Mouse (Mus musculus): ENCODE measurements around the gene Lcn3.
"Not testable (repeated sequence)": the region's sequence is repeated elsewhere in the genome, so short reads cannot be mapped to it uniquely, and the experiment has no call there.

DNA sequence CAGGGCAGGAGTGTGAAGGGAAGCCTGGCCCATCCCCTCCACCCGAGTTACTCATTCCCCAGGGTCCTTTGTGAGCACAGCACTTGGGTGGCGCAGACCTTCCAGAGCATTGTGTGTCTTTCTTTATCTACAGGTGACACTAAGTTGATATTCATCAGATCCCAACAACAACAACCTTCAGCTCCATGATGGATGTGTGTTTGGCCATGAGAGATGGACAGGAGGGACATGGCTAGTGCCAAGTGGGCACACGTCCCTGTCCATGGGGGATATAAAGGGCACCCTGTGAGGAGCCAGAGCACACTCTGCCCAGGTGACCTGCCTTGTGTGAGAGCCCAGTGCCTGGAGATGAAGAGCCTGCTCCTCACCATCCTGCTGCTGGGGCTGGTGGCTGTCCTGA is 28.7 kb upstream of the Lcn3 start, which contains the start of gene Obp2b:
- not testable (repeated sequence) for TF ChIP-seq CTCF (IDR thresholded peaks at IDR 0.05; ENCODE audit: low read depth, low read length); POLR2AphosphoS5 (IDR thresholded peaks at IDR 0.05; ENCODE audit: insufficient replicate concordance, low read depth, low read length); TAL1 (conservative IDR thresholded peaks at IDR 0.05; ENCODE audit: low read depth, low read length); GATA2 (IDR thresholded peaks at IDR 0.05; ENCODE audit: borderline replicate concordance, low read depth, low read length)
